Mouse (Mus musculus) B cell, adult 2 months (primary cell): ENCODE measurements around the gene Atp6v1b1.
"Not testable (repeated sequence)": the region's sequence is repeated elsewhere in the genome, so short reads cannot be mapped to it uniquely, and the experiment has no call there.

ENCODE experiments used
- DNase-seq, 2 experiments: peaks; one replicate each; pipeline ENCODE4 v3.0.0; 2022

Gene Atp6v1b1

DNA sequence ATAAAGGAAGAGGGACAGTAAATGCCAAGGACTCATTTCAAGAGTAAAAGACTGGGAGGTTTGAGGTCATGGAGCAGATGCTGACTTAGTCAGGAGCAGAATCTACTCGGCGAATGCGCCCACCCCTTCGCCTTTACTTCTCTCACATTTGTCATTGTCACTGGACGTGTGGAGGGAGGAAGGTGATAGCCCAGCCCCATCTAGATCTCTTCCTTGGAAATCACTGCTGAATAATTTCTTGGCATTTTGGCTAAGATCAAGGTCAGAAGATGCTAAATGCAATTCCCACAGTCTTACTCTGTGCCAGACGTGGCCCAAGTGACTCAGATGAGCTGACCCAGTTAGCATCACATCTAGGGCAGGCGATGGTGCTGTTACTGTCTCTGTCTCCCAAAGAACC lies 35.5 kb downstream of the Atp6v1b1 start:
- DNase-seq, result no peak

GRCm38 (mm10) chr6:83779026-83779425 lies 36.2 kb downstream of the Atp6v1b1 start:
- peak; percentile 60 to 62 for DNase-seq

- no peak for DNase-seq
Observed at GRCm38 (mm10) chr6:83786426-83786825, 43.6 kb downstream of the Atp6v1b1 start.

DNA sequence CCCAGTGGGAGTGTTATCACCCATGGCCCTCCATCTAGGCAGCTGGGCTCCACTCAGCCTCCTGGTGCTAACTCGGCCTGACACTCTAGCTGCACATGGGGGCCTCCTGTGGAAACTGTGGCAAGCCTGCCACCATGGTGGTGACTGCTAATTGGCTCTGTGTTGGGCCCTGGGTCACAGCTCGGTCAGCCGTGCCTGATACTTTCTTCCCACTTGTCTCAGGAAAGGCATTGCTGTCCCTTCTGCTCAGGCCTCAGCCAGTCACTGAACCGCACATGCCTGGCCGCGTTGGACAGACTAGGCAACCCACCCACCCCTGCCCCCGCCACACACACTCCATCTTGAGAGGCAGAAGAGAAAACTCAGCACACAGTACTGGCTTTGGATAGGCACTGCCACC lies 45.8 kb downstream of the Atp6v1b1 start:
- DNase-seq, result no peak

DNA sequence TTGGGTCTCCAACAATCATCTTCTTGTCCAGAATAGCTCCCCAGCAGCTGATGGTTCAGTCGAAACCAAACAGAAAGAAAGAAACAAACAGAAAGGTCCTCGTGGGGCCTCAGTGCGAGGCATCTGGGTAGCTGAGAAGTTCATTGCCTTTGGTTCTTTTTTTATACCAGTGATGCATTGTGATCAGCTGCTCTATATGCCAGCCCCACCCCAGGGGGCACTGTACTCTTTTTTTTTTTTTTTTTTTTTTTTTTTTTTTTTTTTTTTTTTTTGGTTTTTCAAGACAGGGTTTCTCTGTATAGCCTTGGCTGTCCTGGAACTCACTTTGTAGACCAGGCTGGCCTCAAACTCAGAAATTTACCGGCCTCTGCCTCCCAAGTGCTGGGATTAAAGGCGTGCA lies 47.7 kb downstream of the Atp6v1b1 start:
- not testable (repeated sequence) for DNase-seq

DNA sequence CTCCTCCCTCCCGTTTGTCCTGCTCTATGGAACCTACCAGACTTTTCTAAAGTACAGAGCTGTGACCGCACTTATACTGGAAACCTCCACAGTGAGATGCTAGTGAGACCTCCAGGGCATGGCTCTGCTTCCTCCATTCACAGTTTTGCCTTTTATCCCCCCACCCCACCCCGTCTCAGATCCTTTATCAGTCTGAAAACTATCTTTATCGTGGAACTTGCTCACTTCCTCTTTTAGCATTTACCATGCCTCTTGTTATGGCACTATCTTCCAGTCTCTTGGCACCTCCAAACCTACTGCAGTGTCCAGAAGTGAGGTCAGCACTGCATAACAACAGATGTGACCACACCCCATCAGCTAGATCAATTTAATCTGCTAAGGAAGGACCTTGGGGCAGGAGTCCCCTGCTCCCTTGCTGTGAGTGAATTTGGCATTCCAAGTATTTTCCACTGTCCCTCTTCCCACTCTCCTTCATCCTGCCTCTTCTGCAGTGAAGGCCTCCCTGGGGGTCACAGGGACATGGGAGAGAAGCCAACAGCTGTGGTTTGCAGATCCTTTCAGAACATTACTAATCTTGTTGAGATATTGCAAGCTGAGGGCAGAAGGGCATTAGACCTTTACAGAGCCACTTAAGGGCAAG lies 48.6 kb downstream of the Atp6v1b1 start:
- DNase-seq, result no peak

- DNase-seq, result peak; percentile 94 to 97
Observed at GRCm38 (mm10) chr6:83794760-83795296, 52.0 kb downstream of the Atp6v1b1 start, which contains the start of gene Nagk. Gene Nagk, plus strand, starts transcription at chr6:83794982.

DNA sequence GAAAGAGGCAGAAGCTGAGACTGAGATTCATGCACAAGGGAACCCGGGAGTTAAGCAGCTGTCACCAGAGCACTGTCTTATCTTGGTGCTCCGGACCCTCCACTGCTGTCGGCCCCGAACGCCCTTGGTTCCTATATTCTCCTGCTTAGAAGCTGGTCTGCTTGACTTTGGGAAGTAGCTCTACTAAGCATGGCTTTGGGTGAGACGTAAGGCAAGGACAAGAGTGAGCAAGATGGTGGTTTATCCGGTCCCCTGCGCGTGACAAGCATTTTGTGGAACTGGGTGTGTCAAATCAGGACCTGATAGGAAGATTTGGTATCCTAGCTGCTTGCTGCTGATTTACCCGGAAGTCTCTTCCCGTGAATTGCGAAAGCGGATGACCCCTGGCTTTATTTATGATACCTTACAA lies 52.7 kb downstream of the Atp6v1b1 start:
- DNase-seq, result no peak

DNA sequence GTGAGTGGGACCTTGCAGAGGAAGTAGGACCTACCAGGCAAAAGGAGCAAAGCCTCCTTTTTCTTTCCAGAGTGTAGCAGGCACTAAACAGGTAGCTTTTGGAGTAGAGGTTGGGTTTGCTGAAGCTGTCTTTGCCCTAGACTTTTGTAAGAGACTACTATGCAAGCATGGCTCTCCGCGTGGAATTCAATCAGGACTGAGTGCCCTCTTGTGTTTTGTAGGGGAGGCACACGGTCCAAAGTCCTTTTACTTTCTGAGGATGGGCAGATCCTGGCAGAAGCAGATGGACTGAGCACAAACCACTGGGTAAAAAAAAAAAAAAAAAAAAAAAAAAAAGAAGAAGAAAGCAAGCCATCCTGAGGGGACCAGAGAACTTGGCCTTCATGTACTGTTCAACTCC lies 53.9 kb downstream of the Atp6v1b1 start:
- DNase-seq, result no peak

- no peak for DNase-seq
Observed at GRCm38 (mm10) chr6:83802033-83802432, 59.2 kb downstream of the Atp6v1b1 start.

GRCm38 (mm10) chr6:83802846-83803245 lies 60.1 kb downstream of the Atp6v1b1 start:
- no peak for DNase-seq
